Mouse (Mus musculus): ENCODE data around the gene Arhgap21. TPM values are rescaled to one million over a fixed set of nuclear protein-coding genes. Genes with fewer than 3 reads are reported as not detected.

Gene Arhgap21
- total and polyA plus RNA-seq, 3 experiments: 21.1 to 64.9 (median 25.9) TPM

- DNase-seq (ENCODE audit: low spot score) (no peak), ATAC-seq (ENCODE audit: extremely low read depth, insufficient number of reproducible peaks, low FRiP score, poor library complexity, severe bottlenecking) (no peak)
- TF ChIP-seq GATA2 (IDR thresholded peaks at IDR 0.05; ENCODE audit: borderline replicate concordance, low read depth, low read length) (no peak), POLR2AphosphoS5 (IDR thresholded peaks at IDR 0.05; ENCODE audit: insufficient replicate concordance, low read depth, low read length) (no peak), TAL1 (conservative IDR thresholded peaks at IDR 0.05; ENCODE audit: low read depth, low read length) (no peak), CTCF (IDR thresholded peaks at IDR 0.05; ENCODE audit: low read depth, low read length) (no peak), GATA1 (IDR thresholded peaks at IDR 0.05; ENCODE audit: borderline replicate concordance, low read length) (no peak)
- H3K4me3 ChIP-seq (ENCODE audit: low read depth, low read length): no peak overlapping the region
- H3K27me3 ChIP-seq (ENCODE audit: insufficient read depth, low read length): no peaks in the 10 kb centered on the region
- H3K4me1 ChIP-seq (ENCODE audit: insufficient read depth, low read depth, low read length): peaks cover 2% of the 10 kb centered on the region; the same call in 1 of the 2 replicates
- H3K9me3 ChIP-seq (replicated peaks): no peaks in the 10 kb centered on the region
- H3K36me3 ChIP-seq (replicated peaks): peaks cover 42% of the 10 kb centered on the region
These were observed 65.6 kb downstream of the Arhgap21 start for GRCm38 (mm10) chr2:20902981-20903645.

- DNase-seq (ENCODE audit: low spot score): no peak
- Histone ChIP-seq H3K4me3 (ENCODE audit: low read depth, low read length) (no peak overlapping the region), H3K27me3 (ENCODE audit: insufficient read depth, low read length) (no peaks in the 10 kb centered on the region), H3K9me3 (replicated peaks) (no peaks in the 10 kb centered on the region), H3K4me1 (ENCODE audit: insufficient read depth, low read depth, low read length) (peaks cover 2% of the 10 kb centered on the region; the same call in 1 of the 2 replicates), H3K36me3 (replicated peaks) (peaks cover 38% of the 10 kb centered on the region)
- no peak for ATAC-seq (ENCODE audit: extremely low read depth, insufficient number of reproducible peaks, low FRiP score, poor library complexity, severe bottlenecking)
- TF ChIP-seq GATA2 (IDR thresholded peaks at IDR 0.05; ENCODE audit: borderline replicate concordance, low read depth, low read length) (no peak), CTCF (IDR thresholded peaks at IDR 0.05; ENCODE audit: low read depth, low read length) (no peak), GATA1 (IDR thresholded peaks at IDR 0.05; ENCODE audit: borderline replicate concordance, low read length) (no peak), POLR2AphosphoS5 (IDR thresholded peaks at IDR 0.05; ENCODE audit: insufficient replicate concordance, low read depth, low read length) (no peak), TAL1 (conservative IDR thresholded peaks at IDR 0.05; ENCODE audit: low read depth, low read length) (no peak)
These were observed 66.8 kb downstream of the Arhgap21 start for GRCm38 (mm10) chr2:20901916-20902315.

DNA sequence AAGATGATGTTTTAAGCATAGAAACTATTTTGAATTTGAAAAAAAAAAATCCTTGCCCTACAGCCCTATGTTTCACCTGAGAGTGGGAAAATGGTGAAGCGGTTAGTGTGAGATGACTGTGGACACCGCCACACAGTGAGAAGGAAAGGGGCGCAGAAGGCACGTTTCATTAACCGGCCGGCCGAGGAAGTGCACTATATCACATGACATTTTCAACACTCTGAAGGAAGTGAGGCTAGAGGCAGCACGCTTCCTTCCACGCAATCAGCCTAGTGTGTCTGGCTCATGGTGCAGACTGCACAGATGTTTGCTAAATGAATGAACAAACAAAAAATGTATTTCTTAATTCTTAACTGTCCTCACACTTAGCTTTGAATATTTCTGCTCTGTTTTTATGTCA lies 69.4 kb downstream of the Arhgap21 start:
- Histone ChIP-seq H3K27me3 (ENCODE audit: insufficient read depth, low read length) (no peaks in the 10 kb centered on the region), H3K4me3 (ENCODE audit: low read depth, low read length) (no peak overlapping the region), H3K9me3 (replicated peaks) (no peaks in the 10 kb centered on the region), H3K4me1 (ENCODE audit: insufficient read depth, low read depth, low read length) (peaks cover under 1% of the 10 kb centered on the region), H3K36me3 (replicated peaks) (peaks cover 41% of the 10 kb centered on the region)
- no peak for ATAC-seq (ENCODE audit: extremely low read depth, insufficient number of reproducible peaks, low FRiP score, poor library complexity, severe bottlenecking)
- no peak for DNase-seq (ENCODE audit: low spot score)
- no peak for TF ChIP-seq CTCF (IDR thresholded peaks at IDR 0.05; ENCODE audit: low read depth, low read length)
- TF ChIP-seq POLR2AphosphoS5 (IDR thresholded peaks at IDR 0.05; ENCODE audit: insufficient replicate concordance, low read depth, low read length): no peak
- TF ChIP-seq GATA1 (IDR thresholded peaks at IDR 0.05; ENCODE audit: borderline replicate concordance, low read length): no peak
- no peak for TF ChIP-seq TAL1 (conservative IDR thresholded peaks at IDR 0.05; ENCODE audit: low read depth, low read length)
- no peak for TF ChIP-seq GATA2 (IDR thresholded peaks at IDR 0.05; ENCODE audit: borderline replicate concordance, low read depth, low read length)

DNA sequence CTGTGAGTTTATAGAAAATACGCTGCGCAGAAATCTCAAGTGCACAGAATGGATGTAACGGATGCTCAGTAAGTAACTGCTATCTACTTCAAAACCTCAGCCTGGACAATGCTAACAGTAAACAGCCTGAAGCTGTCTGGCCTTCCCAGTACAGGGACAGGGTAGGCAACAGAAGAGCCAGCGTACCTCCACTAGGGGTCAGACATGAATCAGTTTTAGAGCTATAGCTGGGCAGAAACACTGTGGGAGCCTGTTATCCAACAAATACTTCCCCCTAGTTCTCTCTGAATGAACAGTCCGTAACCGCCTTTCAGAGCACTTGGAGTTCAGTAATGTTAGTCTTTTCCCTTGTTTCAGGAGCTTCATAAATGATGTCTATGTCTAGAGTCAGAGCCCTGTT lies 70.0 kb downstream of the Arhgap21 start:
- peaks cover 4% of the 10 kb centered on the region for H3K4me1 ChIP-seq (ENCODE audit: insufficient read depth, low read depth, low read length)
- H3K27me3 ChIP-seq (ENCODE audit: insufficient read depth, low read length): no peaks in the 10 kb centered on the region
- no peak overlapping the region for H3K4me3 ChIP-seq (ENCODE audit: low read depth, low read length)
- H3K9me3 ChIP-seq (replicated peaks): no peaks in the 10 kb centered on the region
- DNase-seq (ENCODE audit: low spot score) (peak; percentile 29), ATAC-seq (ENCODE audit: extremely low read depth, insufficient number of reproducible peaks, low FRiP score, poor library complexity, severe bottlenecking) (peak; percentile 63)
- TF ChIP-seq GATA1 (IDR thresholded peaks at IDR 0.05; ENCODE audit: borderline replicate concordance, low read length) (no peak), GATA2 (IDR thresholded peaks at IDR 0.05; ENCODE audit: borderline replicate concordance, low read depth, low read length) (no peak), POLR2AphosphoS5 (IDR thresholded peaks at IDR 0.05; ENCODE audit: insufficient replicate concordance, low read depth, low read length) (no peak), CTCF (IDR thresholded peaks at IDR 0.05; ENCODE audit: low read depth, low read length) (peak; percentile 33), TAL1 (conservative IDR thresholded peaks at IDR 0.05; ENCODE audit: low read depth, low read length) (no peak)
- H3K36me3 ChIP-seq (replicated peaks): peaks cover 39% of the 10 kb centered on the region

DNA sequence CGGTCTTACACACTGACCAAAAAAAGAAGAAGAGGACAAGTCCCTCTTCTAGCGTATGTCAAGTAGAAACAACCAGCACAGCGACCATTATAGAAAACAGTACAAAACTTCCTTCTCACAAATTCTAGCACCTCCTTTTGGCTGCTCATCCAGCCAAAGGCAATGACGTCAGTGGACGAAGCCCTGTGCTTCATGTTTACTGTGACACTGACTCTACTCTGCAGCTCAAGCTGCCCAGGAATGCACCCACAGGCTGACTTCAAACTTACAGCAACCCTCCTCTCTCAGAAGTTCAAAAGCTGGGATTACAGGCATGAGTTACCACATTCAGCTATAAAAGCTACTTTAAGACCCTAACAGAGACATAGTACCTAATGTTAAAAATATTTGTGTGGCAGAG lies 72.2 kb downstream of the Arhgap21 start:
- H3K4me3 ChIP-seq (ENCODE audit: low read depth, low read length): no peak overlapping the region
- peaks cover 37% of the 10 kb centered on the region for H3K36me3 ChIP-seq (replicated peaks)
- TF ChIP-seq CTCF (IDR thresholded peaks at IDR 0.05; ENCODE audit: low read depth, low read length) (no peak), GATA2 (IDR thresholded peaks at IDR 0.05; ENCODE audit: borderline replicate concordance, low read depth, low read length) (no peak)
- DNase-seq (ENCODE audit: low spot score) (no peak), ATAC-seq (ENCODE audit: extremely low read depth, insufficient number of reproducible peaks, low FRiP score, poor library complexity, severe bottlenecking) (no peak)
- H3K4me1 ChIP-seq (ENCODE audit: insufficient read depth, low read depth, low read length): peaks cover 4% of the 10 kb centered on the region
- no peaks in the 10 kb centered on the region for H3K27me3 ChIP-seq (ENCODE audit: insufficient read depth, low read length)
- no peaks in the 10 kb centered on the region for H3K9me3 ChIP-seq (replicated peaks)

- Histone ChIP-seq H3K27me3 (ENCODE audit: insufficient read depth, low read length) (no peaks in the 10 kb centered on the region), H3K36me3 (replicated peaks) (peaks cover 33% of the 10 kb centered on the region), H3K4me3 (ENCODE audit: low read depth, low read length) (no peak overlapping the region), H3K9me3 (replicated peaks) (no peaks in the 10 kb centered on the region), H3K4me1 (ENCODE audit: insufficient read depth, low read depth, low read length) (peaks cover 4% of the 10 kb centered on the region)
- ATAC-seq (ENCODE audit: extremely low read depth, insufficient number of reproducible peaks, low FRiP score, poor library complexity, severe bottlenecking): no peak; the same call in 1 of the 2 replicates
- DNase-seq (ENCODE audit: low spot score): no peak
- TF ChIP-seq TAL1 (conservative IDR thresholded peaks at IDR 0.05; ENCODE audit: low read depth, low read length) (no peak), CTCF (IDR thresholded peaks at IDR 0.05; ENCODE audit: low read depth, low read length) (peak; percentile 9; the same call in 1 of the 2 replicates), GATA1 (IDR thresholded peaks at IDR 0.05; ENCODE audit: borderline replicate concordance, low read length) (no peak), GATA2 (IDR thresholded peaks at IDR 0.05; ENCODE audit: borderline replicate concordance, low read depth, low read length) (no peak), POLR2AphosphoS5 (IDR thresholded peaks at IDR 0.05; ENCODE audit: insufficient replicate concordance, low read depth, low read length) (no peak)
These were observed 74.5 kb downstream of the Arhgap21 start for GRCm38 (mm10) chr2:20894100-20894690.

Measured in G1E (cell line).